Mouse (Mus musculus): ENCODE results near the gene Rnf144b. TPM values are rescaled to one million over a fixed set of nuclear protein-coding genes. Genes with fewer than 3 reads are reported as not detected.

Rnf144b gene
- polyA plus RNA-seq, 1 experiment from 2014 or later = 0.84 TPM

GRCm38 (mm10) chr13:47129090-47129489, 6.6 kb downstream of the Rnf144b start:
- 57% methylated on average over 4 of the region's 4 CpGs for WGBS
- Histone ChIP-seq H3K27ac (replicated peaks) (no peak overlapping the region), H3K4me3 (no peak overlapping the region), H3K9ac (replicated peaks) (no peak overlapping the region), H3K4me2 (replicated peaks) (no peak overlapping the region), H3K36me3 (no peaks in the 10 kb centered on the region), H3K27me3 (peaks cover 5% of the 10 kb centered on the region), H3K9me3 (no peaks in the 10 kb centered on the region), H3K4me1 (no peaks in the 10 kb centered on the region)
- ATAC-seq (ENCODE audit: low FRiP score, low read depth) = no peak

GRCm38 (mm10) chr13:47133058-47133457, 10.6 kb downstream of the Rnf144b start:
- no peak for ATAC-seq (ENCODE audit: low FRiP score, low read depth)
- 89% methylated on average over 8 of the region's 8 CpGs for WGBS

GRCm38 (mm10) chr13:47134836-47135235, 12.4 kb downstream of the Rnf144b start:
- no peak for ATAC-seq (ENCODE audit: low FRiP score, low read depth)
- H3K9me3 ChIP-seq = 0 out of 2 replicates have a peak, but pooled peaks cover 5% of the 10 kb centered on the region
- WGBS = 95% methylated on average over 7 of the region's 7 CpGs

More at GRCm38 (mm10) chr13:47133058-47133457, 10.6 kb downstream of the Rnf144b start:
- Histone ChIP-seq H3K36me3 (no peaks in the 10 kb centered on the region), H3K27me3 (no peaks in the 10 kb centered on the region), H3K9me3 (no peaks in the 10 kb centered on the region), H3K4me2 (replicated peaks) (no peak overlapping the region), H3K4me3 (no peak overlapping the region), H3K27ac (replicated peaks) (no peak overlapping the region), H3K4me1 (no peaks in the 10 kb centered on the region), H3K9ac (replicated peaks) (no peak overlapping the region)

GRCm38 (mm10) chr13:47135741-47136140, 13.3 kb downstream of the Rnf144b start:
- Histone ChIP-seq H3K4me1 (no peaks in the 10 kb centered on the region), H3K27ac (replicated peaks) (no peak overlapping the region), H3K4me2 (replicated peaks) (no peak overlapping the region), H3K4me3 (no peak overlapping the region), H3K9ac (replicated peaks) (no peak overlapping the region), H3K9me3 (0 out of 2 replicates have a peak, but pooled peaks cover 5% of the 10 kb centered on the region), H3K27me3 (no peaks in the 10 kb centered on the region), H3K36me3 (no peaks in the 10 kb centered on the region)
- ATAC-seq (ENCODE audit: low FRiP score, low read depth) = no peak
- WGBS = 92% methylated on average over 7 of the region's 7 CpGs

More at GRCm38 (mm10) chr13:47134836-47135235, 12.4 kb downstream of the Rnf144b start:
- Histone ChIP-seq H3K4me3 (no peak overlapping the region), H3K9ac (replicated peaks) (no peak overlapping the region), H3K4me2 (replicated peaks) (no peak overlapping the region), H3K27ac (replicated peaks) (no peak overlapping the region), H3K36me3 (no peaks in the 10 kb centered on the region), H3K27me3 (no peaks in the 10 kb centered on the region), H3K4me1 (no peaks in the 10 kb centered on the region)

- H3K4me1 ChIP-seq = no peaks in the 10 kb centered on the region
- WGBS = 85% methylated on average over 6 of the region's 6 CpGs
- ATAC-seq (ENCODE audit: low FRiP score, low read depth) = no peak
- 0 out of 2 replicates have a peak, but pooled peaks cover 5% of the 10 kb centered on the region for H3K9me3 ChIP-seq
- H3K36me3 ChIP-seq = no peaks in the 10 kb centered on the region
- no peak overlapping the region for H3K27ac ChIP-seq (replicated peaks)
- H3K27me3 ChIP-seq = no peaks in the 10 kb centered on the region
- H3K4me2 ChIP-seq (replicated peaks) = no peak overlapping the region
- H3K4me3 ChIP-seq = no peak overlapping the region
- no peak overlapping the region for H3K9ac ChIP-seq (replicated peaks)
These were observed 20.3 kb downstream of the Rnf144b start for GRCm38 (mm10) chr13:47142764-47143163.

GRCm38 (mm10) chr13:47145939-47146338, 23.5 kb downstream of the Rnf144b start:
- no peaks in the 10 kb centered on the region for H3K4me1 ChIP-seq
- H3K27me3 ChIP-seq = no peaks in the 10 kb centered on the region
- H3K4me2 ChIP-seq (replicated peaks) = no peak overlapping the region
- no peak overlapping the region for H3K27ac ChIP-seq (replicated peaks)
- H3K9ac ChIP-seq (replicated peaks) = no peak overlapping the region
- H3K9me3 ChIP-seq = no peaks in the 10 kb centered on the region
- H3K36me3 ChIP-seq = no peaks in the 10 kb centered on the region
- ATAC-seq (ENCODE audit: low FRiP score, low read depth) = no peak
- 80% methylated on average over 9 of the region's 9 CpGs for WGBS
- H3K4me3 ChIP-seq = no peak overlapping the region

GRCm38 (mm10) chr13:47146388-47146787, 23.9 kb downstream of the Rnf144b start:
- H3K4me3 ChIP-seq = no peak overlapping the region
- H3K36me3 ChIP-seq = no peaks in the 10 kb centered on the region
- H3K27me3 ChIP-seq = no peaks in the 10 kb centered on the region
- no peaks in the 10 kb centered on the region for H3K9me3 ChIP-seq
- H3K4me2 ChIP-seq (replicated peaks) = no peak overlapping the region
- no peaks in the 10 kb centered on the region for H3K4me1 ChIP-seq
- WGBS = 76% methylated on average over 7 of the region's 7 CpGs
- H3K9ac ChIP-seq (replicated peaks) = no peak overlapping the region
- H3K27ac ChIP-seq (replicated peaks) = no peak overlapping the region
- no peak for ATAC-seq (ENCODE audit: low FRiP score, low read depth)

GRCm38 (mm10) chr13:47148573-47148972, 26.1 kb downstream of the Rnf144b start:
- Histone ChIP-seq H3K9ac (replicated peaks) (no peak overlapping the region), H3K4me3 (no peak overlapping the region), H3K36me3 (no peaks in the 10 kb centered on the region), H3K4me2 (replicated peaks) (no peak overlapping the region), H3K9me3 (no peaks in the 10 kb centered on the region), H3K4me1 (no peaks in the 10 kb centered on the region), H3K27me3 (no peaks in the 10 kb centered on the region), H3K27ac (replicated peaks) (no peak overlapping the region)
- 64% methylated on average over 11 of the region's 11 CpGs for WGBS
- no peak for ATAC-seq (ENCODE audit: low FRiP score, low read depth)

GRCm38 (mm10) chr13:47149993-47150392, 27.5 kb downstream of the Rnf144b start:
- Histone ChIP-seq H3K4me2 (replicated peaks) (no peak overlapping the region), H3K9ac (replicated peaks) (no peak overlapping the region), H3K27me3 (0 out of 2 replicates have a peak, but pooled peaks cover 4% of the 10 kb centered on the region), H3K4me1 (no peaks in the 10 kb centered on the region), H3K4me3 (no peak overlapping the region), H3K9me3 (no peaks in the 10 kb centered on the region), H3K27ac (replicated peaks) (no peak overlapping the region), H3K36me3 (no peaks in the 10 kb centered on the region)
- no peak for ATAC-seq (ENCODE audit: low FRiP score, low read depth)
- WGBS = 93% methylated on average over 10 of the region's 10 CpGs

GRCm38 (mm10) chr13:47151060-47151459, 28.6 kb downstream of the Rnf144b start:
- Histone ChIP-seq H3K9me3 (no peaks in the 10 kb centered on the region), H3K27ac (replicated peaks) (no peak overlapping the region), H3K9ac (replicated peaks) (no peak overlapping the region), H3K4me3 (no peak overlapping the region), H3K36me3 (no peaks in the 10 kb centered on the region), H3K4me1 (no peaks in the 10 kb centered on the region), H3K27me3 (0 out of 2 replicates have a peak, but pooled peaks cover 4% of the 10 kb centered on the region), H3K4me2 (replicated peaks) (no peak overlapping the region)
- 94% methylated on average over 14 of the region's 14 CpGs for WGBS
- ATAC-seq (ENCODE audit: low FRiP score, low read depth) = no peak

GRCm38 (mm10) chr13:47152390-47152789, 29.9 kb downstream of the Rnf144b start:
- Histone ChIP-seq H3K4me1 (no peaks in the 10 kb centered on the region), H3K9me3 (no peaks in the 10 kb centered on the region), H3K36me3 (no peaks in the 10 kb centered on the region), H3K9ac (replicated peaks) (no peak overlapping the region), H3K27me3 (0 out of 2 replicates have a peak, but pooled peaks cover 4% of the 10 kb centered on the region), H3K4me3 (no peak overlapping the region), H3K4me2 (replicated peaks) (no peak overlapping the region), H3K27ac (replicated peaks) (no peak overlapping the region)
- no peak; the same call in 1 of the 2 replicates for ATAC-seq (ENCODE audit: low FRiP score, low read depth)
- 34% methylated on average over 7 of the region's 7 CpGs for WGBS

- Histone ChIP-seq H3K36me3 (no peaks in the 10 kb centered on the region), H3K27ac (replicated peaks) (no peak overlapping the region), H3K4me1 (no peaks in the 10 kb centered on the region), H3K9ac (replicated peaks) (no peak overlapping the region), H3K9me3 (no peaks in the 10 kb centered on the region), H3K4me2 (replicated peaks) (no peak overlapping the region), H3K4me3 (no peak overlapping the region), H3K27me3 (0 out of 2 replicates have a peak, but pooled peaks cover 4% of the 10 kb centered on the region)
- no peak for ATAC-seq (ENCODE audit: low FRiP score, low read depth)
- 65% methylated on average over 5 of the region's 5 CpGs for WGBS
These were observed 30.8 kb downstream of the Rnf144b start for GRCm38 (mm10) chr13:47153206-47153605.

GRCm38 (mm10) chr13:47154866-47155265, 32.4 kb downstream of the Rnf144b start:
- Histone ChIP-seq H3K36me3 (no peaks in the 10 kb centered on the region), H3K27me3 (0 out of 2 replicates have a peak, but pooled peaks cover 4% of the 10 kb centered on the region), H3K4me2 (replicated peaks) (no peak overlapping the region), H3K27ac (replicated peaks) (no peak overlapping the region), H3K4me1 (no peaks in the 10 kb centered on the region), H3K9ac (replicated peaks) (no peak overlapping the region), H3K9me3 (no peaks in the 10 kb centered on the region), H3K4me3 (no peak overlapping the region)
- 64% methylated on average over 4 of the region's 4 CpGs for WGBS
- ATAC-seq (ENCODE audit: low FRiP score, low read depth) = no peak
